Mouse (Mus musculus): ENCODE results near the gene Harbi1. TPM values are rescaled to one million over a fixed set of nuclear protein-coding genes. Genes with fewer than 3 reads are reported as not detected.

Harbi1 gene
- polyA plus RNA-seq (2015; fragmentation: Nextera tagmentation; extraction: Ambion mirVana): 20.8 and 24.3 TPM in 2 replicates

- H3K9me3 ChIP-seq: no peaks in the 10 kb centered on the region
- peak within 1 kb of the TSS; percentile 93 for H3K4me2 ChIP-seq
- H3K27ac ChIP-seq: peak within 1 kb of the TSS; percentile 80
- peak within 1 kb of the TSS; percentile 89 for H3K9ac ChIP-seq
- H3K36me3 ChIP-seq: no peaks in the 10 kb centered on the region; the same call in none of the 2 replicates
- H3K27me3 ChIP-seq: no peaks in the 10 kb centered on the region
- peak within 1 kb of the TSS; percentile 84 for H3K4me3 ChIP-seq
- WGBS: under 1% methylated on average over 66 of the region's 66 CpGs
- ATAC-seq (ENCODE audit: low FRiP score): peak; percentile 99
- peaks cover 38% of the 10 kb centered on the region for H3K4me1 ChIP-seq (replicated peaks)
Measured at GRCm38 (mm10) chr2:91710272-91711234, at the start of gene Harbi1, which contains the start of gene Atg13. Gene Harbi1, plus strand, starts transcription at chr2:91710852. Gene Atg13, minus strand, starts transcription at chr2:91710576.

DNA sequence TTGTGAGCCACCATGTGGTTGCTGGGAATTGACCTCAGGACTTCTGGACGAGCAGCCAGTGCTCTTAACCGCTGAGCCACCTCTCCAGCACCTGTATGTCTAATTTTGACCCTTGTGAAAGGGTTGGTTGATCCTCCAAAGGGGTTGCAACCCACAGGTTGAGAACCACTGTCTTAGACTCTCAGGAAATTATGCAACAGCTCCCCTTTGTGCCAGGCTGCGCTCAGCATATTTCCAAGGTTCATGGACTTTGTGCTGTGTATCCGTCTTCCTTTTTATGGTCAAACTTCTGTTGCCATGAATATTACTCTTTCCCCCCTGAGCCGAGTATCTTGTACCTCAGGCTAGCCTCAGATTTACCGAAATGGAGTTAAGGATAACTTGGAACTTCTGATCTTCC lies 49.7 kb upstream of the Harbi1 start:
- WGBS: 95% methylated on average over 6 of the region's 6 CpGs
- H3K9me3 ChIP-seq: no peaks in the 10 kb centered on the region

GRCm38 (mm10) chr2:91664780-91665179 lies 45.9 kb upstream of the Harbi1 start:
- H3K36me3 ChIP-seq: peaks cover 92% of the 10 kb centered on the region

More for the DNA sequence above, 49.7 kb upstream of the Harbi1 start:
- no peak overlapping the region for H3K4me3 ChIP-seq
- H3K36me3 ChIP-seq: peaks cover 92% of the 10 kb centered on the region
- H3K4me1 ChIP-seq (replicated peaks): no peaks in the 10 kb centered on the region
- no peak overlapping the region for H3K9ac ChIP-seq
- H3K4me2 ChIP-seq: no peak overlapping the region
- no peak overlapping the region for H3K27ac ChIP-seq
- no peaks in the 10 kb centered on the region for H3K27me3 ChIP-seq
- no peak for ATAC-seq (ENCODE audit: low FRiP score)

GRCm38 (mm10) chr2:91666386-91666910 lies 44.2 kb upstream of the Harbi1 start:
- no peak overlapping the region for H3K4me2 ChIP-seq
- H3K27me3 ChIP-seq: no peaks in the 10 kb centered on the region
- no peak overlapping the region for H3K9ac ChIP-seq
- H3K9me3 ChIP-seq: no peaks in the 10 kb centered on the region
- H3K4me1 ChIP-seq (replicated peaks): no peaks in the 10 kb centered on the region
- peaks cover 95% of the 10 kb centered on the region for H3K36me3 ChIP-seq
- no peak for ATAC-seq (ENCODE audit: low FRiP score)
- H3K4me3 ChIP-seq: no peak overlapping the region
- no peak overlapping the region for H3K27ac ChIP-seq
- 94% methylated on average over 6 of the region's 6 CpGs for WGBS

More at GRCm38 (mm10) chr2:91664780-91665179, 45.9 kb upstream of the Harbi1 start:
- Histone ChIP-seq H3K4me3 (no peak overlapping the region), H3K4me1 (replicated peaks) (no peaks in the 10 kb centered on the region), H3K27me3 (no peaks in the 10 kb centered on the region), H3K4me2 (no peak overlapping the region), H3K27ac (no peak overlapping the region), H3K9me3 (no peaks in the 10 kb centered on the region), H3K9ac (no peak overlapping the region)
- ATAC-seq (ENCODE audit: low FRiP score): no peak

GRCm38 (mm10) chr2:91667747-91668146 lies 42.9 kb upstream of the Harbi1 start:
- ATAC-seq (ENCODE audit: low FRiP score): no peak
- no peaks in the 10 kb centered on the region for H3K4me1 ChIP-seq (replicated peaks)
- H3K36me3 ChIP-seq: peaks cover 97% of the 10 kb centered on the region
- H3K4me3 ChIP-seq: no peak overlapping the region
- H3K27me3 ChIP-seq: no peaks in the 10 kb centered on the region
- H3K9me3 ChIP-seq: no peaks in the 10 kb centered on the region
- WGBS: 83% methylated on average over 2 of the region's 2 CpGs
- no peak overlapping the region for H3K9ac ChIP-seq
- H3K4me2 ChIP-seq: no peak overlapping the region
- H3K27ac ChIP-seq: no peak overlapping the region

- Histone ChIP-seq H3K27ac (no peak overlapping the region), H3K27me3 (no peaks in the 10 kb centered on the region), H3K4me1 (replicated peaks) (no peaks in the 10 kb centered on the region), H3K4me3 (no peak overlapping the region), H3K36me3 (peaks cover 96% of the 10 kb centered on the region), H3K4me2 (no peak overlapping the region), H3K9me3 (no peaks in the 10 kb centered on the region), H3K9ac (no peak overlapping the region)
- ATAC-seq (ENCODE audit: low FRiP score): no peak
- 94% methylated on average over 8 of the region's 8 CpGs for WGBS
Measured at GRCm38 (mm10) chr2:91669326-91669725, 41.3 kb upstream of the Harbi1 start.

DNA sequence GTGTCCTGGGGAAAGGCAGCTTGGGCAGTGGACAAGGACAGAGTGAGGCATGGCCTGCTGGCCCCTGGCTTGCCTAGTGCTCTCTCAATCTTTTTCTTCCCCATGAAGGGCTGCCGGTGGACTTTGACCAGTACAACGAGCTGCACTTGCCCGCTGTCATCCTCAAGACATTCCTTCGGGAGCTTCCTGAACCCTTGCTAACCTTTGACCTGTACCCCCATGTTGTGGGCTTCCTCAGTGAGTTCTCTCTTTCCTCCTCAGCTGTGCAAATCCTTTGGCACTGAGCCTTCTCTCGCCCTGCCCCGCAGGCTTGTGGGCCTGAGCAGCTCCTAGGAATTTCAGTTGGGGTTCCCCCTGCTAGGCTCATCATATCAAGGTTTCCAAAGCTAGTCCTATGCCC lies 40.6 kb upstream of the Harbi1 start:
- peaks cover 96% of the 10 kb centered on the region for H3K36me3 ChIP-seq
- H3K27ac ChIP-seq: no peak overlapping the region
- no peaks in the 10 kb centered on the region for H3K9me3 ChIP-seq
- H3K4me2 ChIP-seq: no peak overlapping the region
- H3K27me3 ChIP-seq: no peaks in the 10 kb centered on the region
- WGBS: 93% methylated on average over 6 of the region's 6 CpGs
- no peak for ATAC-seq (ENCODE audit: low FRiP score)
- no peaks in the 10 kb centered on the region for H3K4me1 ChIP-seq (replicated peaks)
- no peak overlapping the region for H3K9ac ChIP-seq
- no peak overlapping the region for H3K4me3 ChIP-seq

- Histone ChIP-seq H3K4me1 (replicated peaks) (no peaks in the 10 kb centered on the region), H3K4me3 (no peak overlapping the region), H3K9me3 (no peaks in the 10 kb centered on the region), H3K27ac (no peak overlapping the region), H3K4me2 (no peak overlapping the region), H3K27me3 (no peaks in the 10 kb centered on the region), H3K36me3 (peaks cover 99% of the 10 kb centered on the region), H3K9ac (no peak overlapping the region)
- 89% methylated on average over 2 of the region's 2 CpGs for WGBS
- ATAC-seq (ENCODE audit: low FRiP score): no peak
Measured at GRCm38 (mm10) chr2:91673587-91673986, 37.1 kb upstream of the Harbi1 start.

GRCm38 (mm10) chr2:91674895-91675294 lies 35.8 kb upstream of the Harbi1 start:
- Histone ChIP-seq H3K9me3 (no peaks in the 10 kb centered on the region), H3K27ac (no peak overlapping the region), H3K27me3 (no peaks in the 10 kb centered on the region), H3K4me3 (no peak overlapping the region), H3K36me3 (peaks cover 99% of the 10 kb centered on the region), H3K9ac (no peak overlapping the region), H3K4me1 (replicated peaks) (no peaks in the 10 kb centered on the region), H3K4me2 (no peak overlapping the region)
- no peak for ATAC-seq (ENCODE audit: low FRiP score)
- 86% methylated on average over 5 of the region's 5 CpGs for WGBS

- WGBS: 83% methylated on average over 2 of the region's 2 CpGs
- no peak overlapping the region for H3K27ac ChIP-seq
Measured at GRCm38 (mm10) chr2:91676420-91676819, 34.2 kb upstream of the Harbi1 start.

GRCm38 (mm10) chr2:91676961-91677360 lies 33.7 kb upstream of the Harbi1 start:
- no peak overlapping the region for H3K9ac ChIP-seq
- no peaks in the 10 kb centered on the region for H3K27me3 ChIP-seq
- H3K4me3 ChIP-seq: no peak overlapping the region
- ATAC-seq (ENCODE audit: low FRiP score): no peak
- no peaks in the 10 kb centered on the region for H3K4me1 ChIP-seq (replicated peaks)
- H3K27ac ChIP-seq: no peak overlapping the region
- H3K36me3 ChIP-seq: peaks cover 99% of the 10 kb centered on the region
- no peaks in the 10 kb centered on the region for H3K9me3 ChIP-seq
- H3K4me2 ChIP-seq: no peak overlapping the region

More at GRCm38 (mm10) chr2:91676420-91676819, 34.2 kb upstream of the Harbi1 start:
- H3K9me3 ChIP-seq: no peaks in the 10 kb centered on the region
- no peak for ATAC-seq (ENCODE audit: low FRiP score)
- H3K27me3 ChIP-seq: no peaks in the 10 kb centered on the region
- H3K9ac ChIP-seq: no peak overlapping the region
- peaks cover 99% of the 10 kb centered on the region for H3K36me3 ChIP-seq
- no peaks in the 10 kb centered on the region for H3K4me1 ChIP-seq (replicated peaks)
- H3K4me2 ChIP-seq: no peak overlapping the region
- H3K4me3 ChIP-seq: no peak overlapping the region

DNA sequence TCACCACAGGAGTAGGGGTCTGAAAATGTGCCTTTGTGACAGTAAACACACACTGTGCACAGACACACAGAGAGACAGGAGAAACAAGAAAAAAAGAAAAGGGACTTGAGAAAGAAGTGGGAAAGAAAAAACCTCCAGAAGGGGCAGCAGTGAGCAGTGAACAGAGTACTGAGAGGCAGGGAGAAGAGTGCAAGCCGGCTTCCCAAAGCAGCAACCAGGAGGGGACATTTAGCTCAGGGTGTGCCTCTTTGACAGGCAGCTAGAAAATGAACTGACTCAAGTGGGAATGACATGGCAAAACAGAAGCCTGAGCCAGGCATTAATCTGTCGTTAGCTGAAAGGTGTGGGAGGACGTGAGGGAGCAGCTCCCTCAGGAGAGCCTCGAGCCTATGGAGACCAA lies 27.8 kb upstream of the Harbi1 start:
- Histone ChIP-seq H3K4me2 (no peak overlapping the region), H3K9ac (no peak overlapping the region), H3K4me3 (no peak overlapping the region), H3K27me3 (no peaks in the 10 kb centered on the region), H3K9me3 (no peaks in the 10 kb centered on the region), H3K27ac (no peak overlapping the region), H3K4me1 (replicated peaks) (no peaks in the 10 kb centered on the region), H3K36me3 (peaks cover 92% of the 10 kb centered on the region)
- WGBS: 62% methylated on average over 4 of the region's 4 CpGs
- ATAC-seq (ENCODE audit: low FRiP score): no peak
